Mouse (Mus musculus) retina, embryonic 14.5 days (tissue): ENCODE data around the gene Stx12.
"Not testable (repeated sequence)": the region's sequence is repeated elsewhere in the genome, so short reads cannot be mapped to it uniquely, and the experiment has no call there.

ENCODE experiments used
- DNase-seq: peaks from one replicate; pipeline ENCODE4 v3.0.0-alpha.2; 2015; ENCODE audit warnings: low spot score

Gene Stx12

GRCm38 (mm10) chr4:132884064-132884843 lies at the start of gene Stx12:
Stx12 (minus strand) TSS chr4:132884509.
- DNase-seq = peak; percentile 95

DNA sequence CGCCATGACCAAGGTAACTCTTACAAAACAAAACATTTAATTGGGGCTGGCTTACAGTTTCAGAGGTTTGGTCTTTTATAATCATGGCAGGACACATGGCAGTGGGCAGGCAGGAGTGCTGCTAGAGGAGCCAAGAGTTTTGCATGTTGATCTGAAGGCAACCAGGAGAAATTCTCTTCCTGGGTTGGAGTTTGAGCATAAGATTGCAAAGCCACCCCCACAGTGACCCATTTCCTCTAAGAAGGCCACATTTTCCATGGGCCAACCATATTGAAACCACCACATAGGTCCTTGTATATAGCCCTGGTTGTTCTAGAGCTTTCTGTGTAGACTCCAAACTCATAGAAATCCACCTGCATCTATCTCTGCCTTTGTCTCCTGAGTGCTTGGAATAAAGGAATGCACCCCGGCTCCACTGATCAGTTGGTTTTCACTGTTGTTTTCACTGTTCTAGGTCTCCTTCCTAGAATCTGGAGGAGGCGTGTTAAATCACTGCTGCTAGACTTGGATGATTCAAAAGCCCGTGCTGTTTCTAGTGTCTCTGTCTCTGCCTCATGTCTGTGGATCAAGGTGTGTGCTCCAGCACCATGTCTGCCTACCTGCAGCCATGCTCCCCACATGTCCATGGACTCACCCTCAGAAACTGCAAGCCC lies 48.6 kb upstream of the Stx12 start:
- no peak for DNase-seq

DNA sequence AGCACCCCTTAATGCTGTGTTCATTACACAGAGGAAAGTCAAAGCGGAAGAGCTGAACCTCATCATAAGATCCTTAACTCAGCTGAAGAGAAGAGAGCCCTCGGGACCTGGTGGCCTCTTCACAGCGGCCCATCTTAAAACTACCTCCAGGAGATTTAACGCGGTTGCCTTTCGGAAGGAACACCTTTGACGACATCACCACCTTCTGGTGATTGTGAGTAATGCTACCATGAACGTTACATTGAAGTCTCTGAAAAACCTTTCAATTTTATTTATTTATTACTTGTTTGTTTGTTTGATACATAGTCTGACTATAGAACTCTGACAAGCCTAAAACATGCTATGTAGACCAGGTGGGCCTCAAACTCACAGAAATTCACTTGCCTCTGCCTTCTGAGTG lies 46.5 kb upstream of the Stx12 start:
- DNase-seq = peak; percentile 87

DNA sequence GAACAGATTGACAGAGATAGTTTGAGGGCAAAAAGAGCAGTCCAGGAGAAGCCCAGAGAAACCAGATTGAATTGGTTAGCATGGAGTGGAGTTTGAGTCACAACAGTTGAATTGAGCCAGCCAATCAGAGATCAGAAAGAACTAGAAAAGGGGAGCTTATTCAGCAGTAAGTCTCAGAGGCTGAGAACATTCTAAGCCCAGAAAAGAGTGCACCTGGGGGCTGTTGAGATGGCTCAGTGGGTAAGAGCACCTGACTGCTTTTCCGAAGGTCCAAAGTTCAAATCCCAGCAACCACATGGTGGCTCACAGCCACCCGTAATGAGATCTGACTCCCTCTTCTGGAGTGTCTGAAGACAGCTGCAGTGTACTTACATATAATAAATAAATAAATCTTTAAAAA lies 42.2 kb upstream of the Stx12 start:
- DNase-seq = not testable (repeated sequence)

GRCm38 (mm10) chr4:132922558-132923008 lies 38.3 kb upstream of the Stx12 start, which contains the start of gene Fam76a:
Fam76a (minus strand) TSS chr4:132922558.
- peak; percentile 100 for DNase-seq

- no peak for DNase-seq
Observed at GRCm38 (mm10) chr4:132922061-132922530, 37.8 kb upstream of the Stx12 start.

DNA sequence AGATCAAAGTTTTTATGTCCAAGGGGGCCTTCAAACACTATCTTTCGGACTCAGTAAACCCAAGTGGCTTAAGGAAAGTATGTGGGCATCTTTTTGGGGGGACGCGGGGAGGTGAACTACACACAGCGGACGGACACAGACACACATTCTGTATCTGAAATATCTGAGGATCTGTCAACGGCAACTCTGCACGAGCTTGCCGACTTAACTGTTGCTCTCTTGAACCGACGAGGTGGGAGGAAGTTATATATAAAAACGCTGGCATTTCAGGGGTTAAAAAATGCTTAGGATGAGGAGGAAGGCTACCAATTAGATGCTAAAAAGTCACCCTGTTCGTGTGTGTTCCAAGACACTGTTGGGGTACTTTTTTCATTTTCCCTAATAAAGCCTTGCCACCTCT lies 37.2 kb upstream of the Stx12 start:
- no peak for DNase-seq

GRCm38 (mm10) chr4:132920171-132920570 lies 35.9 kb upstream of the Stx12 start:
- no peak for DNase-seq

DNA sequence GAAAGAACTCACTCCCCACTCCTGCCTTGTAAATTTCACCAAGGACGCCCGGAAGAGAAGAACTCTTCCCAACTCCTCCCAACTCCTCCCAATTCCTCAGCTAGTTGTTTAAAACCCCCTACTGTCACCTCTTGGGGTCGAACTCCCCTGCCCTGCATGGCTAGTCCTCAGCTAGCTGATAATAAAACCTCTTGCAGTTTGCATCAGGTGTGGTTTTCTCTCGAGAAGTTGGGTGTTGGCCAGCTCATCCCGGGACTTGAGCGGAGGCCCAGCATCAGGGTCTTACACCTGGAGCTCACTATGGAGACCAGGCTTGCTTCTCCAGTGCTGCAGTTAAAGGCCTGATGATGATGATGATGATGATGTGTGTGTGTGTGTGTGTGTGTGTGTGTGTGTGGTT lies 34.2 kb upstream of the Stx12 start:
- not testable (repeated sequence) for DNase-seq

DNA sequence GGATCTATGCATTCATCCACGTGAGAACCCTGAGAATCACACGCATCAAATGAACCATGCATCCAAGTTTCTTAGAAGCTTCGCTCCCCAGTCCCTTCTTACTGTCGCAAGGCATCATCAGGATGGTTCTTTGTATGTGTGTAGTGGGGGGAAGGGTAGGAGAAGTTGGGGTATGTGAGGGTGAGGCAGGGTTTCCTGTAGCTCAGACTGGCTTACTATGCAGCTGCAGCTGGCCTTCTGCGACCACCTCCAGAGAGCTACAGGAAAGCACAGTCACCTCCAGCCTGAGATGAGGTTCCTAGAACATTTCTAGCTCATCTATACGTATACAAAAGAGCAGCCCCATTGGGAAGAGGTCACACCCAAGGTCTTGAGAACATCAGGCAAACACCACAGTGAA lies 27.8 kb upstream of the Stx12 start:
- DNase-seq = no peak

DNA sequence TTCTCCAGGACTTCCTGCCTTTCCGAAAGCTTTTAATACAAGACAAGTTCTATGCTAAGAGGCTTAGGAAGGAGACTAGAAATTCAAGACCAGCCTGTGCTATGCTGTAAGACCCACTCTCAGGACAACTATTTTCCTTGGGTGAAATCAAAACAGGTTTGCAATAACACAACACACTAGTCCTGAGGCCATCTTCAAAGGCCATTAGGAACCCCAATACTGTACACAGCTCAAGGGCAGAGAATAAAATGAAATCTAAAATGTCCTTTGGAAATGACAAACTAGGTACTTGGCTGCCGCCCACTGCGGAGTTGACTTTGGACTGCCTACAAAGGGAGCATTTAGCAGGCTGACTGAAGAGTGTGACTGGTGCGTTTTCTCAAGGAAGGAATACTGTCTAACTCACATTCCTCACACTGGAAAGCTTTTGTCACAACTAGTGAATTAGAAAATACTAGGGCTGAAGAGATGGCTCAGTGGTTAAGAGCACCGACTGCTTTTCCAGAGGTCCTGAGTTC lies 21.6 kb upstream of the Stx12 start:
- no peak for DNase-seq

DNA sequence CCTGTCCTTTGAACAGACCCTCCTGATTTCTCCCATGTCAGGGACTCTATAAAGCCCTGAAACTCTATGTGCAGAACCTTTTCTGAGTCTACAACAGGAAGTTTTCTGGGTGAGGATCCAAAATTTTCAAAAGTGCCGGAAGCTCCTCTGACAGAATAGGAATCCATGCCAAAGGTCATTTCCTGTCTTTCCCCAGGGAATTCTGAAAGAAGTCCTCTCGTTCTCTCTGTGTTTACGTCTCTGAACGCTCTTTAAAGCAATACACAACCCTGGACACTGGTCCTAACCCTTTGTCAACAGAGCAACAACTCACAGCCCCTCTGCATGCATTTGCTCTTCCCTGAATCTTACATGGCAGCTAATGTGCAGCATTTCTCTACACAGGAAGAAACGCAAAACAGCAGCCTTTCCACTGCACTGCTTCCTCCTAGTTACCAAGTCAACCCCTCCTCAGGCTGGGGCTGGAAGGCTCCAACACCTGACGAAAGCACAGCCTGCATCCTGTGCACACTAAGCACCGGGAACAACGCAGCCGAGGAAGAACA lies 20.5 kb upstream of the Stx12 start:
- no peak for DNase-seq

- DNase-seq = no peak
Observed at GRCm38 (mm10) chr4:132904071-132904470, 19.8 kb upstream of the Stx12 start.

DNA sequence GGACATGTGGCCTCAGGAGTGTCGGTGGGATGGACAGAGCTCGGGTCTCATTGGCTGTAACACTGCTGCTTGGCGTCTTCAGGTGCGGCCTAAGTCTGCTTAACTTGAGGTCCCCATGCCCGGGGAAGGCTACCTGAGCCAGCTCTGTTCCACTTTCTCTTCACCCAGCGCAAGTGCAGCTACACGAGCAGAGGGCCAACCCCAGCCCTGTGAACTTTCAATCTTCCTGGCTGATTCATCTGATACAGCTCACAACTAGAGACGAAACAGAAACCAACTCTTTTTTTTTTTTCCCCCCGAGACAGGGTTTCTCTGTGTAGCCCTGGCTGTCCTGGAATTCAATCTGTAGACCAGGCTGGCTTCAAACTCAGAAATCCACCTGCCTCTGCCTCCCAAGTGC lies 13.9 kb upstream of the Stx12 start:
- DNase-seq = no peak

DNA sequence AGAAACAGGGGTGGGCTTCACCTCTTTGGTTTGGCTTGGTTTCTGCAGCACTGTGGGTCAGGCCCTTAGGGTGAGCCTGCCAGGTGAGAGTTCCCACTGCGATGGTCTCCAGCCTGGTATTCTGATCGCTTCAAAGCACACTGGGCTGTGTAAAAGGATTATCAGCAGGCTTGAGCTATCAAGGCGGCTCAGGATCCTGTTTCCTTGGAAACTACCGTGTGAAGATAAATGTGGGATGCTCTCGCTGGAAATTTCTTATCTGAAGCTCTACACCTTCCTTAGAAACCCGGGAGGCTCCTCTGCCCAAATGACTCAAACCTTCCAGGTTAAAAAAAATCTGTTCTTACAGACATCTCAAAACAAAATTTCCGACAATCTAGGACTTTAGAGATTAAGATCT lies 10.1 kb upstream of the Stx12 start:
- DNase-seq = peak; percentile 23

GRCm38 (mm10) chr4:132884844-132885374 lies 600 bp upstream of the Stx12 start:
- no peak for DNase-seq

- peak; percentile 2 for DNase-seq
Observed at GRCm38 (mm10) chr4:132883561-132884063, 697 bp downstream of the Stx12 start.

GRCm38 (mm10) chr4:132874363-132875097 lies 9.8 kb downstream of the Stx12 start:
- no peak for DNase-seq

DNA sequence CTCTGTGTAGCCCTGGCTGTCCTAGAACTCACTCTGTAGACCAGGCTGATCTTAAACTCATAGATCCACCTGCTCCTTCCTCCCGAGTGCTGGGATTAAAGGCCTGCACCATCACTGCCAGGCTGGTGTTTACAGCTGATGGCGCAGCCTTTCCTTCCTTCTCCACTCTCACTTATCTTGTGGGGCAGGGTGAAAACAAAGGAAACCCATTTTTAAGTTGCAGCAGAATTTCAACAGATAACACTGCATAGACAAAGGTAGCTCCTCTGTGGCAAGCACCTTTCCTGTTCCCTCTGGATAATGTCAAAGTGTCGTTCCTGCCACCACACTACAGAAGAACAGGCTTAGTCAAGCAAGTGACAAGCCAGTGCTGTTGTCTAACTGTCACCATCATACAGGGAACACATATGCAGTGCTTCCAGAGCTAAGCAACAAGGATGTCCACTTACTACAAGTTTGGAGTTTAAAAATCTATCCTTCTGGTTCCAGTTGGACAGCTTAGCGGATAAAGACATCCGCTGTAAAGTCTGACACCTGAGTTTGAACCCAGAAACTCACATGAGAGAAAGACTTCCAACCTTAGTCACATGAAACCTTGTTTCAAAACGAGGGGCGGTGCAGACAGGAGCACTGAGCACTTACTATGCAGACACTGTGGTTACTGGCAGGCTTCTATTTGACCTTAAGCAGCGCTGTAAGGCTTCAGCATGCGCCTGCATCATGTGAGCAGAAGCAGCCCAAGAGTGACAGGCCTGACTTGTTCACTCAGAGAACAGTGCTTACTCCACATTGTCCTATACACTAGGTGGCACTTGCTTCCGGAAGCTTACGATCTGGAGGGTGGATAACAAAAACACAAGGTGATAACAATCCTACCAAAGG lies 10.6 kb downstream of the Stx12 start:
- no peak for DNase-seq

DNA sequence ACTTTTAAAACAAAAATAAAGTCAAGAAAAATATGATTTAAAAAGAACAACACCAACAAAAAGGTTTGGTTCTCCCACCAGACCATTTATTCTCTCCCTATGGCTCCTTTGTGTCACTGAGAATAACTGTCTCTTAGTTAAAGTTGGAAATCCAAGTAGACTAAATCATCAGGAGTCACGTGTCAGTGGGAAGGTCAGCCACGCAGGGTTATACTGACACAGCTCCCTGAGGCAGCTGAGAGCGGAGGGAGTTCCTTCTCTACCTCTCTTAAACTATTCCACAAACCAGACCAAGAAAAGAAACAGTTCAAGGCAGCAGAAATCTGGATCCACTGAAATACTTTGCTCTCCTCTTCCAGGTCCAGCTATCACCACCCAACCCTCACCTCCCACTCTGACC lies 13.2 kb downstream of the Stx12 start:
- no peak for DNase-seq

- no peak for DNase-seq
Observed at GRCm38 (mm10) chr4:132864856-132865255, 19.5 kb downstream of the Stx12 start.
